Mouse (Mus musculus) frontal cortex, adult (tissue): ENCODE measurements around the gene Zmiz1.

ENCODE experiments used
- ATAC-seq: cut with Nextera tagmentation; 2 replicates; pipeline ENCODE4 v1.9.2; 2017; ENCODE audit warnings: mild to moderate bottlenecking, moderate library complexity, mixed read lengths; ENCODE audit not compliant: low TSS enrichment

Zmiz1 gene

GRCm38 (mm10) chr14:25555848-25556247 lies 96.9 kb downstream of the Zmiz1 start:
- ATAC-seq = no peak

- no peak for ATAC-seq
Measured at GRCm38 (mm10) chr14:25557014-25557413, 98.0 kb downstream of the Zmiz1 start.

GRCm38 (mm10) chr14:25558479-25558878 lies 99.5 kb downstream of the Zmiz1 start:
- no peak for ATAC-seq

- ATAC-seq = no peak
Measured at GRCm38 (mm10) chr14:25559907-25560306, 100.9 kb downstream of the Zmiz1 start.

- ATAC-seq = no peak
Measured at GRCm38 (mm10) chr14:25560841-25561240, 101.9 kb downstream of the Zmiz1 start.

GRCm38 (mm10) chr14:25561716-25562115 lies 102.7 kb downstream of the Zmiz1 start:
- no peak for ATAC-seq

- ATAC-seq = no peak
Measured at GRCm38 (mm10) chr14:25562447-25562846, 103.5 kb downstream of the Zmiz1 start.

GRCm38 (mm10) chr14:25562909-25563308 lies 103.9 kb downstream of the Zmiz1 start:
- ATAC-seq = no peak

- no peak for ATAC-seq
Measured at GRCm38 (mm10) chr14:25564577-25564976, 105.6 kb downstream of the Zmiz1 start.

- peak; percentile 94 for ATAC-seq
Measured at GRCm38 (mm10) chr14:25565344-25566088, 106.5 kb downstream of the Zmiz1 start.

- ATAC-seq = peak; percentile 70
Measured at GRCm38 (mm10) chr14:25567245-25567644, 108.3 kb downstream of the Zmiz1 start.

GRCm38 (mm10) chr14:25567837-25568236 lies 108.9 kb downstream of the Zmiz1 start:
- ATAC-seq = no peak

GRCm38 (mm10) chr14:25574047-25574870 lies 115.3 kb downstream of the Zmiz1 start:
- ATAC-seq = peak; percentile 70

- no peak for ATAC-seq
Measured at GRCm38 (mm10) chr14:25576642-25577041, 117.7 kb downstream of the Zmiz1 start.

GRCm38 (mm10) chr14:25577431-25577830 lies 118.4 kb downstream of the Zmiz1 start:
- ATAC-seq = no peak

- no peak for ATAC-seq
Measured at GRCm38 (mm10) chr14:25579597-25579996, 120.6 kb downstream of the Zmiz1 start.

GRCm38 (mm10) chr14:25580397-25580796 lies 121.4 kb downstream of the Zmiz1 start:
- ATAC-seq = 0 out of 2 replicates have a peak, but pooled peaks have one; percentile 9

GRCm38 (mm10) chr14:25582603-25583002 lies 123.6 kb downstream of the Zmiz1 start:
- no peak for ATAC-seq

GRCm38 (mm10) chr14:25583899-25584298 lies 124.9 kb downstream of the Zmiz1 start:
- ATAC-seq = no peak

GRCm38 (mm10) chr14:25585545-25586301 lies 126.7 kb downstream of the Zmiz1 start:
- peak; percentile 42 for ATAC-seq

GRCm38 (mm10) chr14:25586846-25587486 lies 128.0 kb downstream of the Zmiz1 start:
- no peak for ATAC-seq
